Mouse (Mus musculus): ENCODE results near the gene Zfp446. TPM values are rescaled to one million over a fixed set of nuclear protein-coding genes. Genes with fewer than 3 reads are reported as not detected.

The Zfp446 gene
- total RNA-seq, 2 experiments from 2014 or later: 2.6 to 4.4 TPM

DNA sequence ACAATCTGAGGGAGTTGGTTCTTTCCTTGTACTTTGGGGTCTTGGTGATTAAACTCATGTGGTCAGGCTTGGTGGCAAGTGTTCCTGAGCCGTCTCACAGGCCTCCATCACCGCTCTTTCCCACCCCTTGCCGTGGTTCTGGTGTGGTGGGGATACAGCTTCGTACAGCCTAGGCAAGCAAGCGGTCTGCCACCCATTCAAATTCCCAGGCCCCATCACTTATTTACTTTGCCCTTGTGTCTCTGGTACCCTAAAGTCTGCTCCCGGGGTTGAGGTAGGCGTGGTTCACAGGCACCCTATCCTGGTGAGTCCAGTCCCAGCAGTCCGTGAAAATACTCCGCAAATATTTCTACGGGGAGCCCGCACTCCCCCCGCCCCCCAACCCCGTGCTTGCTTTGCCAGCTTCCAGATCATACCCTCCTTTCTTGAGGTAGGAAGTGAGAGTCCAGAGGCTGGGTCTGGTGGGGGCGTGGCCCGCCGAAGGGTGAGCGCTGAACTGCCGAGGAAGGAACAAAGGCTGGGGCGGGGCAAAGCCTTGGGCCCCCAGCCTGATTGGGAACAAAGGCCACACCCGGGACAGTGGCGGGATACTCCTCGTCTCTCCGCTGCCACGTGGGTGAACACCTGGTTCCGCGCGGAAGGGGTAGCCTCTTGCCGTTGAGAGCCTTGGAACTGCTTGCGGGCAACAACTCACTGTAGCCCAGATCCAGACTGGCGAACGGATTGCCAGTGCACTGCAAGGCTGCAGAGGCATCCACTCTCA is 45.3 kb downstream of the Zfp446 start:
- ATAC-seq (replicated peaks; ENCODE audit: poor library complexity): peak; percentile 67

GRCm38 (mm10) chr7:13023928-13024731 is 46.5 kb downstream of the Zfp446 start:
- peak; percentile 70 for ATAC-seq (replicated peaks; ENCODE audit: poor library complexity)

DNA sequence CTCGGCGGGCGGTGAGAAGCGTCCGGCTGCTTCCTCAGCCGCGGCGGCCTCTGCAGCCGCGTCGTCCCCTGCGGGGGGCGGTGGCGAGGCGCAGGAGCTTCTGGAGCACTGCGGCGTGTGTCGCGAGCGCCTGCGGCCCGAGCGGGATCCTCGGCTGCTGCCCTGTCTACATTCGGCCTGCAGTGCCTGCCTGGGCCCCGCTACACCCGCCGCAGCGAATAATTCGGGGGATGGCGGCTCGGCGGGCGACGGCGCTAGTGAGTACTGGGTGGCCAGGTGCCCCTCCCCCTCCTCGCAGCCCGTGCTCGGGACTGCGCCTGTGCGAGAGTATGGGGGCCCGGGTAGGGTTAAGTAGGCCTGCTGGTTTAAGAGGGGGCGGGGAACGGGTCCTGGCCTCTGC is 47.2 kb downstream of the Zfp446 start:
- peak; percentile 10 for ATAC-seq (replicated peaks; ENCODE audit: poor library complexity)

DNA sequence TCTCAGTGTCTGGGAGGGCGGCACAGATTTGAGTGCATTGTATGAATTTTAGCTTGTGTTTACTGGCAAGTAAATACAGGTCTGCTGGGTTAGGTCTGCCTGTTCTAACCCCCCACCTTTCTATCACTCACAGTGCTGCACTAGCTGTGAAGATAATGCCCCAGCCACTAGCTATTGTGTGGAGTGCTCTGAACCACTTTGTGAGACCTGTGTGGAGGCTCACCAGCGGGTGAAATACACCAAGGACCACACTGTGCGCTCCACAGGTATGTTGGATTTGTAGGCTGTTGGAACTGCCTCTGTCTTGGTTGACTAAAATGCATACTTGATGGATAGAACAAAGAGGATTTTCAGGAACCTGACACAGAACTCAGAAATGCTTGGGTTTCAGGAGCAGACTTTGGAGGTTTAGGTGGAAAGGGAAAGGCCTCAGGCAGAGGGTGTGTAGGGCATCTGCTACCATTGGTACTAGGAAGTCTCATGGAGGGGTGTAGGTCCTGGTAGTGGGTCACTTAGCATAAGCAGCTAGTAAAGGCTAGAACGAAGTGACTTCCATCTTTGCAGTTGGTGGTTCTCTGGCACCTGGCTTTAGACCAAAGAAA is 48.0 kb downstream of the Zfp446 start:
- no peak for ATAC-seq (replicated peaks; ENCODE audit: poor library complexity)

DNA sequence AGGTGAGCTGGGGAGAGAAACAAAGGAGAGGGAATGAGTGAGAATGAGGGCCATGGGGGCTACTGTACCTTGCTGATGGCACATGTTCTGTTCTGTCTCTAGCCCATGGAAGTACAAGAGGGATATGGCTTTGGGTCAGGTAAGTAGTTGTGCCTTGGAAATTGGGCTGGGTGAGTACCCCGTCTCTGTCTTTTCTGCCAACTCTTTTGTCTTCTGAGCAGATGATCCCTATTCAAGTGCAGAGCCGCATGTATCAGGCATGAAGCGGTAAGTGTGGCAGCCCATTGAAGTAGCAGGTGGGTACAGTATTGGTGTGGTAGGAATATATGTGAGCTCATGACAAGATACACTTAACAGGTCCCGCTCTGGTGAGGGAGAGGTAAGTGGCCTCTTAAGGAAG is 51.3 kb downstream of the Zfp446 start:
- ATAC-seq (replicated peaks; ENCODE audit: poor library complexity): no peak

GRCm38 (mm10) chr7:13031069-13031468 is 53.4 kb downstream of the Zfp446 start:
- ATAC-seq (replicated peaks; ENCODE audit: poor library complexity): no peak

- ATAC-seq (replicated peaks; ENCODE audit: poor library complexity): no peak
Observed at GRCm38 (mm10) chr7:13031983-13032382, 54.3 kb downstream of the Zfp446 start.

DNA sequence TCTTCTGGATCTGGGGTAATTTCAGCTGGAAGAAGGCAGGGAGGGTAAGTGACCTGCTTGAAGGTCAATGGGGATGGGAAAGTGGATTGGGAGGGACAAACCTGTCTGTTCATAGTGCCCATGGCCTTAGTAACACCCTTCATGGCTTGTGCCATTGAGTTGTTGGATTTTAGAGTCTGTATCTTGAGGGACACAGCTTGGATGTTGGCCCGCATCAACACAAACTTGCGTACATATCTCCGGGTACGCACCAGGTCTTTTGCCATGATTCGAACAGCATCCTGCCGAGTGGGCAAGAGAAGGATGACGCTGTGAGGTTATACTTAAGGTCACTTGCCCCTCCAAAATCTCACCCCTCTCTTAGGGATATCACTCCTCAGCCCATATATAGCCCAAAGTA is 54.9 kb downstream of the Zfp446 start:
- ATAC-seq (replicated peaks; ENCODE audit: poor library complexity): no peak

GRCm38 (mm10) chr7:13033451-13034147 is 56.0 kb downstream of the Zfp446 start:
- no peak for ATAC-seq (replicated peaks; ENCODE audit: poor library complexity)

- peak; percentile 59 for ATAC-seq (replicated peaks; ENCODE audit: poor library complexity)
Observed at GRCm38 (mm10) chr7:13034148-13034977, 56.7 kb downstream of the Zfp446 start, which contains the start of gene Chmp2a. TSS of gene Chmp2a (minus strand) at chr7:13034807.

Other genes with a start within 250 kb of the Zfp446 start
- gene Vmn2r56, start 242.8 kb upstream of the Zfp446 start, total RNA-seq (2015): not detected in 2 replicates
- not detected in 2 replicates for gene Vmn2r56, start 242.8 kb upstream of the Zfp446 start, total RNA-seq (2017)
- 0.95 and 2.0 TPM in 2 replicates for gene Zscan18, start 174.2 kb upstream of the Zfp446 start, total RNA-seq (2015)
- 1.1 and 1.7 TPM in 2 replicates for gene Zscan18, start 174.2 kb upstream of the Zfp446 start, total RNA-seq (2017)
- gene Zfp329, start 159.0 kb upstream of the Zfp446 start, total RNA-seq (2015): 6.5 and 7.5 TPM in 2 replicates
- 6.2 and 7.8 TPM in 2 replicates for gene Zfp329, start 159.0 kb upstream of the Zfp446 start, total RNA-seq (2017)
- 26.4 and 30.9 TPM in 2 replicates for gene Zfp110, start 143.1 kb upstream of the Zfp446 start, total RNA-seq (2015)
- 31.2 and 36.8 TPM in 2 replicates for gene Zfp110, start 143.1 kb upstream of the Zfp446 start, total RNA-seq (2017)
- gene Zfp128, start 96.7 kb upstream of the Zfp446 start, total RNA-seq (2015): 3.2 and 5.9 TPM in 2 replicates
- gene Zfp128, start 96.7 kb upstream of the Zfp446 start, total RNA-seq (2017): 2.0 and 2.7 TPM in 2 replicates
- 20.6 and 22.2 TPM in 2 replicates for gene Zscan22, start 80.0 kb upstream of the Zfp446 start, total RNA-seq (2015)
- gene Zscan22, start 80.0 kb upstream of the Zfp446 start, total RNA-seq (2017): 6.4 and 8.2 TPM in 2 replicates
- gene Rps5, start 55.6 kb upstream of the Zfp446 start, total RNA-seq (2015): 3,071 and 3,115 TPM in 2 replicates
- gene Rps5, start 55.6 kb upstream of the Zfp446 start, total RNA-seq (2017): 1,264 and 1,790 TPM in 2 replicates
- gene Rnf225, start 50.4 kb upstream of the Zfp446 start, total RNA-seq (2015): 0.76 and 1.0 TPM in 2 replicates
- 0.57 and 0.62 TPM in 2 replicates for gene Rnf225, start 50.4 kb upstream of the Zfp446 start, total RNA-seq (2017)
- gene Zfp324, start 12.0 kb upstream of the Zfp446 start, total RNA-seq (2015): 3.9 and 4.0 TPM in 2 replicates
- gene Zfp324, start 12.0 kb upstream of the Zfp446 start, total RNA-seq (2017): 6.5 and 8.5 TPM in 2 replicates
- gene Slc27a5, start 20.3 kb downstream of the Zfp446 start, total RNA-seq (2015): not detected in 2 replicates
- gene Slc27a5, start 20.3 kb downstream of the Zfp446 start, total RNA-seq (2017): not detected in 2 replicates
- gene Trim28, start 21.3 kb downstream of the Zfp446 start, total RNA-seq (2015): 389 and 409 TPM in 2 replicates
- gene Trim28, start 21.3 kb downstream of the Zfp446 start, total RNA-seq (2017): 506 and 507 TPM in 2 replicates
- gene Zbtb45, start 32.2 kb downstream of the Zfp446 start, total RNA-seq (2015): 11.4 and 13.8 TPM in 2 replicates
- gene Zbtb45, start 32.2 kb downstream of the Zfp446 start, total RNA-seq (2017): 7.8 and 9.8 TPM in 2 replicates
- gene Chmp2a, start 57.0 kb downstream of the Zfp446 start, total RNA-seq (2015): 145 and 150 TPM in 2 replicates
- gene Chmp2a, start 57.0 kb downstream of the Zfp446 start, total RNA-seq (2017): 168 and 203 TPM in 2 replicates
- gene Ube2m, start 60.4 kb downstream of the Zfp446 start, total RNA-seq (2015): 150 and 160 TPM in 2 replicates
- 123 and 179 TPM in 2 replicates for gene Ube2m, start 60.4 kb downstream of the Zfp446 start, total RNA-seq (2017)
- gene Mzf1, start 76.9 kb downstream of the Zfp446 start, total RNA-seq (2015): 0.37 and 1.1 TPM in 2 replicates
- 0.25 and 1.1 TPM in 2 replicates for gene Mzf1, start 76.9 kb downstream of the Zfp446 start, total RNA-seq (2017)
- not detected in 2 replicates for gene Vmn1r85, start 117.3 kb downstream of the Zfp446 start, total RNA-seq (2015)
- gene Vmn1r85, start 117.3 kb downstream of the Zfp446 start, total RNA-seq (2017): not detected in 2 replicates
- gene Vmn1r86, start 142.1 kb downstream of the Zfp446 start, total RNA-seq (2015): not detected in 2 replicates
- not detected in 2 replicates for gene Vmn1r86, start 142.1 kb downstream of the Zfp446 start, total RNA-seq (2017)
- gene Vmn1r87, start 162.3 kb downstream of the Zfp446 start, total RNA-seq (2015): not detected in 2 replicates
- gene Vmn1r87, start 162.3 kb downstream of the Zfp446 start, total RNA-seq (2017): not detected in 2 replicates
- gene Vmn1r88, start 181.7 kb downstream of the Zfp446 start, total RNA-seq (2015): 0.02 and 0.12 TPM in 2 replicates
- gene Vmn1r88, start 181.7 kb downstream of the Zfp446 start, total RNA-seq (2017): under 0.01 TPM in 1 of 2 replicates, not detected in the other
- not detected in 2 replicates for gene Vmn1r89, start 235.2 kb downstream of the Zfp446 start, total RNA-seq (2015)
- not detected in 2 replicates for gene Vmn1r89, start 235.2 kb downstream of the Zfp446 start, total RNA-seq (2017)